Mouse (Mus musculus): ENCODE results near the gene Olfr487. TPM values are rescaled to one million over a fixed set of nuclear protein-coding genes. Genes with fewer than 3 reads are reported as not detected.

Olfr487 gene
- polyA plus RNA-seq, 1 experiment from 2014 or later = not detected

GRCm38 (mm10) chr7:108159771-108160170 is 54.7 kb downstream of the Olfr487 start, which contains the start of gene Olfr485:
Gene Olfr485, minus strand, starts transcription at chr7:108159871.
- no peak within 1 kb of the TSS for H3K4me3 ChIP-seq (ENCODE audit: low read length)
- no peak within 1 kb of the TSS for H3K27ac ChIP-seq (ENCODE audit: low read depth, low read length)
- H3K4me2 ChIP-seq (ENCODE audit: low read length) = no peak within 1 kb of the TSS
- H3K9ac ChIP-seq (ENCODE audit: low read depth, low read length) = no peak within 1 kb of the TSS
- H3K9me3 ChIP-seq (ENCODE audit: control insufficient read depth, low read length) = no peaks in the 10 kb centered on the region
- ATAC-seq = no peak
- no peaks in the 10 kb centered on the region for H3K36me3 ChIP-seq (ENCODE audit: control insufficient read depth, insufficient read depth, low read length)
- no peaks in the 10 kb centered on the region for H3K27me3 ChIP-seq (replicated peaks; ENCODE audit: control insufficient read depth, insufficient read depth, low read length)
- no peaks in the 10 kb centered on the region for H3K4me1 ChIP-seq (ENCODE audit: control insufficient read depth, insufficient read depth, low read depth, low read length)

Other genes starting within 250 kb of the Olfr487 start
- not detected in 2 replicates for gene Olfr476, start 249.8 kb downstream of the Olfr487 start, polyA plus RNA-seq (2015; fragmentation: Nextera tagmentation; extraction: Ambion mirVana)
- not detected in 2 replicates for gene Olfr477, start 227.9 kb downstream of the Olfr487 start, polyA plus RNA-seq (2015; fragmentation: Nextera tagmentation; extraction: Ambion mirVana)
- not detected in 2 replicates for gene Olfr478, start 180.6 kb downstream of the Olfr487 start, polyA plus RNA-seq (2015; fragmentation: Nextera tagmentation; extraction: Ambion mirVana)
- gene Olfr479, start 163.9 kb downstream of the Olfr487 start, polyA plus RNA-seq (2015; fragmentation: Nextera tagmentation; extraction: Ambion mirVana) = not detected in 2 replicates
- gene Olfr480, start 147.3 kb downstream of the Olfr487 start, polyA plus RNA-seq (2015; fragmentation: Nextera tagmentation; extraction: Ambion mirVana) = not detected in 2 replicates
- gene Olfr481, start 134.8 kb downstream of the Olfr487 start, polyA plus RNA-seq (2015; fragmentation: Nextera tagmentation; extraction: Ambion mirVana) = not detected in 2 replicates
- 0.11 and 0.26 TPM in 2 replicates for gene Olfr482, start 117.0 kb downstream of the Olfr487 start, polyA plus RNA-seq (2015; fragmentation: Nextera tagmentation; extraction: Ambion mirVana)
- not detected in 2 replicates for gene Olfr483, start 113.8 kb downstream of the Olfr487 start, polyA plus RNA-seq (2015; fragmentation: Nextera tagmentation; extraction: Ambion mirVana)
- gene Olfr484, start 87.2 kb downstream of the Olfr487 start, polyA plus RNA-seq (2015; fragmentation: Nextera tagmentation; extraction: Ambion mirVana) = not detected in 2 replicates
- not detected in 2 replicates for gene Olfr485, start 54.8 kb downstream of the Olfr487 start, polyA plus RNA-seq (2015; fragmentation: Nextera tagmentation; extraction: Ambion mirVana)
- not detected in 2 replicates for gene Olfr486, start 41.9 kb downstream of the Olfr487 start, polyA plus RNA-seq (2015; fragmentation: Nextera tagmentation; extraction: Ambion mirVana)
- not detected in 2 replicates for gene Olfr488, start 43.7 kb upstream of the Olfr487 start, polyA plus RNA-seq (2015; fragmentation: Nextera tagmentation; extraction: Ambion mirVana)
- not detected in 2 replicates for gene Olfr490, start 74.3 kb upstream of the Olfr487 start, polyA plus RNA-seq (2015; fragmentation: Nextera tagmentation; extraction: Ambion mirVana)
- gene Olfr491, start 98.8 kb upstream of the Olfr487 start, polyA plus RNA-seq (2015; fragmentation: Nextera tagmentation; extraction: Ambion mirVana) = not detected in 2 replicates
- not detected in 2 replicates for gene Olfr492, start 109.0 kb upstream of the Olfr487 start, polyA plus RNA-seq (2015; fragmentation: Nextera tagmentation; extraction: Ambion mirVana)
- gene Olfr493, start 132.3 kb upstream of the Olfr487 start, polyA plus RNA-seq (2015; fragmentation: Nextera tagmentation; extraction: Ambion mirVana) = not detected in 2 replicates
- gene Olfr494, start 150.7 kb upstream of the Olfr487 start, polyA plus RNA-seq (2015; fragmentation: Nextera tagmentation; extraction: Ambion mirVana) = not detected in 2 replicates
- gene Olfr495, start 178.5 kb upstream of the Olfr487 start, polyA plus RNA-seq (2015; fragmentation: Nextera tagmentation; extraction: Ambion mirVana) = not detected in 2 replicates
- gene Olfr497, start 205.8 kb upstream of the Olfr487 start, polyA plus RNA-seq (2015; fragmentation: Nextera tagmentation; extraction: Ambion mirVana) = not detected in 2 replicates

Data from hindbrain, embryonic 16.5 days (tissue).